ENCODE assay signal across 11 mouse cellular contexts in the genomic region with DNA sequence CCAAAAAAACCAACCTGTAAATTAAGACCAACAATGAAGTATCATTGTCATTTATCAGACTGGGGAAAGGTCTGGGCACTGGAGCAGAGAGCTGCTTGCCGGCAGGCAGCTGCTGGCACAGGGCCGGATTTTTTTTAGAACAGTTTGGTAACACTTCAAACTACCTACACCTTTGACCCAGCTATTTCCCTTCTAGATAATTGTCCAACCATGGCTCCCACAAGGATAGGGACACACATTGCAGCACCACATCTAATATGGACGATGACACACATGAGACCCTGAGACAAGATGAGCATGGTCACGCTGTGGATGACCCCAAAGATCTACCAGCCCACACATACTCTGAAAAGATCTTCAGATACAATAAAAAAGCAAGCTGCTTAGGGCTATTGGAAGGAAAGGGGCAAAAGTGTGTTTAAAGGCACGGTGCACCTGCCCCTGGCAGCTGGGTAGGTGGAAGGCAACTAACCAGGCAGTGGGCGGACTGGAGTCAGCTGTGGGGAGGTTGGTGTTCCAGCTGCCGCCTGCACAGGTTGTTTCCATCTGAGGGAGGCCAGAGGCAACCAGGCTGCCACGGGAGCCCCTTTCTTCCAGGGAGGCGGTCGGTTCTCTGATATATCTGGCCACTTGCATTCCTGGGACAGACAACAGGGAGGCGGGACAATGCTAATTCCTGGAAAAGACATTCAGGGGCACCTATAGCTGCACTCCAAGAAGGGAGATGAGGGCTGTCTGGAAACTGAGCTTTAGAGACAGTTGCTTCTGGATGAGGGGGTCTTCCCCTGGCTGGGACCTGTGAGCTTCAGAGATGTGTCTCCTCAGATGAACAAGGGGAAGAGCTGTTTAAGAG. TPM values are rescaled to one million over a fixed set of nuclear protein-coding genes. Genes with fewer than 3 reads are reported as not detected.
A peak's percentile ranks its signal among the peaks of the same experiment; 100 is the strongest.
DNase-seq lines count a peak whose midpoint lies in the region; ATAC-seq and TF ChIP-seq lines count a peak whose summit lies in the region.
"Had no signal": no experiment of that assay in that cellular context is flagged by ENCODE, and none has a peak within 500 bp of the region (broad histone marks: within the 10 kb centered on the region; RNA-seq: fewer than 3 reads in every experiment).

No protein-coding gene starts in this region.

- no peak overlapping the region for H3K4me2 ChIP-seq in kidney, embryonic 14.5 days (replicated peaks; ENCODE audit: low read depth, low read length)
- H3K4me2 ChIP-seq: hindbrain, embryonic 15.5 days; midbrain, embryonic 13.5 days had no signal

- intact Hi-C loops in gastrocnemius, adult 2 months (cut with DNase I), result no loop called here

- no peak overlapping the region for H3K4me3 ChIP-seq in gastrocnemius, adult 2 months
- no peak overlapping the region for H3K4me3 ChIP-seq in kidney, embryonic 14.5 days (ENCODE audit: low read length)
- no peak overlapping the region for H3K4me3 ChIP-seq in layer of hippocampus, adult 2 months
- H3K4me3 ChIP-seq: hindbrain, embryonic 15.5 days; midbrain, embryonic 13.5 days had no signal

- no peaks in the 10 kb centered on the region for H3K27me3 ChIP-seq in kidney, embryonic 14.5 days (ENCODE audit: control insufficient read depth, insufficient read depth, low read length)
- H3K27me3 ChIP-seq: hindbrain, embryonic 15.5 days; midbrain, embryonic 13.5 days had no signal

- TF ChIP-seq CTCF in gastrocnemius, adult 2 months (IDR thresholded peaks at IDR 0.05), result no peak
- TF ChIP-seq CTCF in layer of hippocampus, adult 2 months (conservative IDR thresholded peaks at IDR 0.05), result no peak

- H3K9ac ChIP-seq in kidney, embryonic 14.5 days (ENCODE audit: low read depth, low read length), result no peak overlapping the region
- H3K9ac ChIP-seq: hindbrain, embryonic 15.5 days; midbrain, embryonic 13.5 days had no signal

- no peak for ATAC-seq in kidney, embryonic 14.5 days (ENCODE audit: low FRiP score, low TSS enrichment)
- ATAC-seq: midbrain, embryonic 13.5 days had no signal

- peak; percentile 62 for DNase-seq in gastrocnemius, adult 2 months
- DNase-seq in gastrocnemius, adult 8-10 months (ENCODE audit: low spot score in 2 of 2), result no peak
- DNase-seq in adrenal gland, postnatal 36 days, result peak; percentile 51 to 69
- DNase-seq in naive thymus-derived CD4-positive, alpha-beta T cell, adult 2 months (ENCODE audit: low read depth), result peak; percentile 31
- no peak for DNase-seq in embryo, embryonic 9.5 days (ENCODE audit: extremely low spot score)
- no peak for DNase-seq in left cerebral cortex, adult 8-10 months (ENCODE audit: low spot score in 2 of 2)
- no peak for DNase-seq in layer of hippocampus, adult 2 months (ENCODE audit: low spot score in 2 of 2)
- DNase-seq: cerebellum, postnatal 10 days had no signal

- H3K36me3 ChIP-seq in kidney, embryonic 14.5 days (ENCODE audit: control insufficient read depth, insufficient read depth, low read length), result 0 out of 2 replicates have a peak, but pooled peaks cover 3% of the 10 kb centered on the region

- H3K4me1 ChIP-seq in kidney, embryonic 14.5 days (ENCODE audit: control insufficient read depth, insufficient read depth, low read length), result peaks cover 19% of the 10 kb centered on the region; the same call in 1 of the 2 replicates
- H3K4me1 ChIP-seq: hindbrain, embryonic 15.5 days; midbrain, embryonic 13.5 days had no signal

- H3K27ac ChIP-seq in gastrocnemius, adult 2 months, result peak overlapping the region; percentile 24; the same call in 1 of the 2 replicates
- H3K27ac ChIP-seq in kidney, embryonic 14.5 days (ENCODE audit: low read depth, low read length), result peak overlapping the region; percentile 49; the same call in 1 of the 2 replicates
- H3K27ac ChIP-seq in layer of hippocampus, adult 2 months, result no peak overlapping the region
- H3K27ac ChIP-seq: hindbrain, embryonic 15.5 days; midbrain, embryonic 13.5 days had no signal

- 36% methylated on average over 11 of the region's 11 CpGs for WGBS in kidney, embryonic 14.5 days

- H3K9me3 ChIP-seq in kidney, embryonic 14.5 days (ENCODE audit: control insufficient read depth, low read length), result no peaks in the 10 kb centered on the region
- H3K9me3 ChIP-seq: hindbrain, embryonic 15.5 days; midbrain, embryonic 13.5 days had no signal

RNA-seq across cellular contexts. Expression of a gene that starts 28.0 kb away (rescaled TPM):
- 10 to 100 TPM in 1 of 2 experiments, 1 to 10 TPM in 1; 6.8 to 20.0 TPM for total RNA-seq in gastrocnemius, adult 2 months (2021)
- total RNA-seq in gastrocnemius, adult 8-10 months (2022), result 10 to 100 TPM in 2 of 4 experiments, 1 to 10 TPM in 2; 8.4 to 12.2 (median 9.4) TPM
- total RNA-seq in adrenal gland, postnatal 36 days (2021), result 1,000 to 10,000 TPM; 1,954 to 2,603 TPM
- polyA plus RNA-seq in kidney, embryonic 14.5 days (2014; fragmentation: Nextera tagmentation; extraction: Ambion mirVana), result 54.9 and 79.9 TPM in 2 replicates
- 100 to 1,000 TPM; 176 to 199 (median 193) TPM for total RNA-seq in left cerebral cortex, adult 8-10 months (2022)
- total RNA-seq in layer of hippocampus, adult 2 months (2021), result 100 to 1,000 TPM; 184 to 185 TPM

RNA-seq across cellular contexts. Expression of a gene that starts 56.1 kb away (rescaled TPM):
- 10 to 100 TPM; 31.2 to 31.5 TPM for total RNA-seq in gastrocnemius, adult 2 months (2021)
- 10 to 100 TPM; 29.0 to 36.8 (median 35.0) TPM for total RNA-seq in gastrocnemius, adult 8-10 months (2022)
- 10 to 100 TPM; 57.2 to 59.6 TPM for total RNA-seq in adrenal gland, postnatal 36 days (2021)
- 58.2 and 80.3 TPM in 2 replicates for polyA plus RNA-seq in kidney, embryonic 14.5 days (2014; fragmentation: Nextera tagmentation; extraction: Ambion mirVana)
- total RNA-seq in left cerebral cortex, adult 8-10 months (2022), result 10 to 100 TPM; 41.4 to 47.9 (median 46.1) TPM
- 10 to 100 TPM; 45.6 to 46.2 TPM for total RNA-seq in layer of hippocampus, adult 2 months (2021)

Comparison
In these comparisons a context has a peak if more than half of its experiments do, and no peak if none do; other contexts are left out.
1. DNase-seq: peak in gastrocnemius, adult 2 months (single experiment), adrenal gland, postnatal 36 days (2 of 2) and naive thymus-derived CD4-positive, alpha-beta T cell, adult 2 months (single experiment); none in gastrocnemius, adult 8-10 months (0 of 2), embryo, embryonic 9.5 days (single experiment), left cerebral cortex, adult 8-10 months (0 of 2) and layer of hippocampus, adult 2 months (0 of 2).
2. RNA of a gene that starts 28.0 kb away (total RNA-seq): 1,954 to 2,603 TPM in adrenal gland, postnatal 36 days; 176 to 199 TPM in left cerebral cortex, adult 8-10 months, 184 to 185 TPM in layer of hippocampus, adult 2 months, 6.8 to 20.0 TPM in gastrocnemius, adult 2 months and 8.4 to 12.2 TPM in gastrocnemius, adult 8-10 months; every median in the first group is over 4 times any median in the second.